Mouse (Mus musculus) spleen, adult 2 months (tissue): Measurements from ENCODE around the gene Slc25a34.

Source experiments
- CTCF ChIP-seq: fragments of 200-500 bp; IDR thresholded peaks from 2 replicates; pipeline ENCODE4 v1.5.1; 2011; ENCODE audit warnings: mild to moderate bottlenecking, inconsistent platforms; ENCODE audit not compliant: insufficient read depth, insufficient read length, insufficient replicate concordance; ENCODE audit errors: extremely low read depth
- POLR2A ChIP-seq: fragments of 200-500 bp; IDR thresholded peaks from 2 replicates; pipeline ENCODE4 v1.6.1; 2011; ENCODE audit warnings: low read depth, low read length, inconsistent platforms

- TF ChIP-seq POLR2A (no peak), CTCF (no peak)
These were observed 1.0 kb downstream of the Slc25a34 start for GRCm38 (mm10) chr4:141622580-141622979.
